Mouse (Mus musculus) erythroid progenitor cell, adult 5-6 weeks (primary cell): Measurements from ENCODE around the gene Asb8. TPM values are rescaled to one million over a fixed set of nuclear protein-coding genes. Genes with fewer than 3 reads are reported as not detected.

ENCODE experiments used
- ATAC-seq: replicated peaks from 2 replicates; pipeline ENCODE4 v1.8.0; 2016; ENCODE audit warnings: moderate number of reproducible peaks, mild to moderate bottlenecking, moderate TSS enrichment, inconsistent platforms; ENCODE audit not compliant: poor library complexity, low FRiP score, severe bottlenecking
- total RNA-seq, 2 experiments: library from RNA; stranded (forward) in 1 of 2; stranded (reverse) in 1 of 2; fragments of 150-400 nt in 1 of 2; fragments of 186-747, 209-891 nt in 1 of 2; gene quantifications; 2 replicates each; pipeline versions ENCODE4 v1.2.3 to v1.2.4; 2015 to 2017; ENCODE audit warnings: low replicate concordance in 2 of 2

Asb8 gene
- total RNA-seq (2015; ENCODE audit: low replicate concordance) (8.8 and 28.8 TPM in 2 replicates), total RNA-seq (2017; ENCODE audit: low replicate concordance) (4.2 and 8.1 TPM in 2 replicates)

GRCm38 (mm10) chr15:98165525-98165924 is at the start of gene Asb8:
Gene Asb8 (minus strand): TSS chr15:98165625.
- ATAC-seq: no peak

GRCm38 (mm10) chr15:98214130-98214529 is 48.7 kb upstream of the Asb8 start:
- ATAC-seq: no peak

- no peak for ATAC-seq
Measured at GRCm38 (mm10) chr15:98213336-98213870, 48.0 kb upstream of the Asb8 start.

- ATAC-seq: no peak
Measured at GRCm38 (mm10) chr15:98209676-98210075, 44.3 kb upstream of the Asb8 start.

- no peak for ATAC-seq
Measured at GRCm38 (mm10) chr15:98195442-98195841, 30.0 kb upstream of the Asb8 start, which contains the start of gene Olfr288. Gene Olfr288 (minus strand): TSS chr15:98195542.

GRCm38 (mm10) chr15:98184456-98184855 is 19.0 kb upstream of the Asb8 start:
- ATAC-seq: no peak

GRCm38 (mm10) chr15:98181856-98182570 is 16.6 kb upstream of the Asb8 start:
- no peak for ATAC-seq

GRCm38 (mm10) chr15:98181132-98181711 is 15.8 kb upstream of the Asb8 start:
- peak; percentile 98 for ATAC-seq

- no peak for ATAC-seq
Measured at GRCm38 (mm10) chr15:98180567-98181131, 15.2 kb upstream of the Asb8 start.

- no peak for ATAC-seq
Measured at GRCm38 (mm10) chr15:98177320-98177719, 11.9 kb upstream of the Asb8 start.

GRCm38 (mm10) chr15:98173821-98174220 is 8.4 kb upstream of the Asb8 start:
- no peak for ATAC-seq

- ATAC-seq: no peak
Measured at GRCm38 (mm10) chr15:98172113-98172512, 6.7 kb upstream of the Asb8 start.

GRCm38 (mm10) chr15:98170917-98171316 is 5.5 kb upstream of the Asb8 start:
- ATAC-seq: no peak

- ATAC-seq: no peak
Measured at GRCm38 (mm10) chr15:98170365-98170764, 4.9 kb upstream of the Asb8 start.

GRCm38 (mm10) chr15:98168622-98169004 is 3.2 kb upstream of the Asb8 start:
- no peak for ATAC-seq

GRCm38 (mm10) chr15:98167645-98168621 is 2.5 kb upstream of the Asb8 start:
- no peak for ATAC-seq

- no peak for ATAC-seq
Measured at GRCm38 (mm10) chr15:98166963-98167644, 1.7 kb upstream of the Asb8 start, which contains the start of gene Ccdc184. Gene Ccdc184 (plus strand): TSS chr15:98167158.

- ATAC-seq: no peak
Measured at GRCm38 (mm10) chr15:98162561-98162960, 2.9 kb downstream of the Asb8 start.
